Mouse (Mus musculus) neural tube, embryonic 12.5 days (tissue): ENCODE measurements around the gene Nfam1. TPM values are rescaled to one million over a fixed set of nuclear protein-coding genes. Genes with fewer than 3 reads are reported as not detected.

ENCODE experiments used
- ATAC-seq: fragments of 200-750 bp; cut with Nextera tagmentation; 2 replicates; pipeline ENCODE4 v1.8.0; 2017; ENCODE audit warnings: low read depth, mild to moderate bottlenecking, moderate TSS enrichment, moderate library complexity; ENCODE audit not compliant: low FRiP score
- H3K27ac ChIP-seq: fragments of 300-500 bp; sonication (generic); 2 replicates; pipeline ENCODE4 v1.5.1; 2016
- H3K27me3 ChIP-seq: fragments of 300-500 bp; sonication (generic); replicated peaks from 2 replicates; pipeline ENCODE4 v1.6.1; 2016; ENCODE audit warnings: mild to moderate bottlenecking
- H3K36me3 ChIP-seq: fragments of 300-500 bp; sonication (generic); 2 replicates; pipeline ENCODE4 v1.6.1; 2016; ENCODE audit warnings: mild to moderate bottlenecking
- H3K4me1 ChIP-seq: fragments of 300-500 bp; sonication (generic); 2 replicates; pipeline ENCODE4 v1.6.1; 2016
- H3K4me2 ChIP-seq: fragments of 300-500 bp; sonication (generic); replicated peaks from 2 replicates; pipeline ENCODE4 v1.6.1; 2016; ENCODE audit warnings: mild to moderate bottlenecking
- H3K4me3 ChIP-seq: fragments of 300-500 bp; sonication (generic); 2 replicates; pipeline ENCODE4 v1.5.1; 2016
- H3K9ac ChIP-seq: fragments of 300-500 bp; sonication (generic); 2 replicates; pipeline ENCODE4 v1.6.1; 2016; ENCODE audit warnings: mild to moderate bottlenecking
- H3K9me3 ChIP-seq: fragments of 300-500 bp; sonication (generic); 2 replicates; pipeline ENCODE4 v1.6.1; 2016; ENCODE audit warnings: mild to moderate bottlenecking
- WGBS: fragments of 180-500 bp; shearing (Covaris S2); methylation state at CpG from one replicate; pipeline ENCODE4 v1.1.7; 2016; 5-methylcytosine and 5-hydroxymethylcytosine counted together
- polyA plus RNA-seq: library from polyadenylated mRNA; unstranded; fragments of >200 nt; fragmentation: Nextera tagmentation; extraction: Ambion mirVana; gene quantifications from 2 replicates; pipeline ENCODE4 v1.2.1, GENCODE M21; 2016

Nfam1 gene
- polyA plus RNA-seq, 1 experiment from 2014 or later, result 2.4 TPM

- no peak for ATAC-seq
- Histone ChIP-seq H3K4me1 (peaks cover 71% of the 10 kb centered on the region), H3K27ac (no peak overlapping the region), H3K9ac (no peak overlapping the region), H3K27me3 (peaks cover 59% of the 10 kb centered on the region), H3K4me3 (no peak overlapping the region), H3K4me2 (no peak overlapping the region), H3K36me3 (no peaks in the 10 kb centered on the region), H3K9me3 (no peaks in the 10 kb centered on the region)
- 53% methylated on average over 7 of the region's 7 CpGs for WGBS
Measured at GRCm38 (mm10) chr15:82984574-82984973, 48.5 kb downstream of the Nfam1 start.

- H3K4me2 ChIP-seq, result peak overlapping the region; percentile 53
- H3K36me3 ChIP-seq, result no peaks in the 10 kb centered on the region
- H3K27me3 ChIP-seq, result peaks cover 64% of the 10 kb centered on the region
- H3K4me1 ChIP-seq, result peaks cover 67% of the 10 kb centered on the region
- ATAC-seq, result no peak
- no peak overlapping the region for H3K4me3 ChIP-seq
- no peak overlapping the region for H3K9ac ChIP-seq
- H3K9me3 ChIP-seq, result no peaks in the 10 kb centered on the region
- WGBS, result 5% methylated on average over 4 of the region's 4 CpGs
- no peak overlapping the region for H3K27ac ChIP-seq
Measured at GRCm38 (mm10) chr15:82984097-82984496, 49.0 kb downstream of the Nfam1 start.

- ATAC-seq, result peak; percentile 51
- peak overlapping the region; percentile 53 for H3K4me2 ChIP-seq
- no peaks in the 10 kb centered on the region for H3K9me3 ChIP-seq
- H3K27me3 ChIP-seq, result peaks cover 67% of the 10 kb centered on the region
- H3K4me3 ChIP-seq, result no peak overlapping the region
- WGBS, result 1% methylated on average over 9 of the region's 9 CpGs
- H3K36me3 ChIP-seq, result no peaks in the 10 kb centered on the region
- H3K4me1 ChIP-seq, result peaks cover 62% of the 10 kb centered on the region
- H3K27ac ChIP-seq, result peak overlapping the region; percentile 62
- peak overlapping the region; percentile 33; the same call in 1 of the 2 replicates for H3K9ac ChIP-seq
Measured at GRCm38 (mm10) chr15:82983416-82984026, 49.6 kb downstream of the Nfam1 start.

- ATAC-seq, result no peak
- H3K27ac ChIP-seq, result peak overlapping the region; percentile 62; the same call in 1 of the 2 replicates
- no peak overlapping the region for H3K4me3 ChIP-seq
- peak overlapping the region; percentile 53 for H3K4me2 ChIP-seq
- H3K4me1 ChIP-seq, result peaks cover 55% of the 10 kb centered on the region
- no peaks in the 10 kb centered on the region for H3K9me3 ChIP-seq
- H3K27me3 ChIP-seq, result peaks cover 67% of the 10 kb centered on the region
- H3K9ac ChIP-seq, result peak overlapping the region; percentile 33
- WGBS, result 4% methylated on average over 18 of the region's 18 CpGs
- H3K36me3 ChIP-seq, result no peaks in the 10 kb centered on the region
Measured at GRCm38 (mm10) chr15:82982724-82983415, 50.2 kb downstream of the Nfam1 start.

- no peak for ATAC-seq
- 30% methylated on average over 15 of the region's 15 CpGs for WGBS
- Histone ChIP-seq H3K9me3 (no peaks in the 10 kb centered on the region), H3K4me1 (peaks cover 52% of the 10 kb centered on the region), H3K27ac (no peak overlapping the region), H3K4me2 (peak overlapping the region; percentile 53; the same call in 1 of the 2 replicates), H3K27me3 (peaks cover 61% of the 10 kb centered on the region), H3K9ac (no peak overlapping the region), H3K4me3 (no peak overlapping the region), H3K36me3 (no peaks in the 10 kb centered on the region)
Measured at GRCm38 (mm10) chr15:82981676-82982520, 51.2 kb downstream of the Nfam1 start.

- Histone ChIP-seq H3K27me3 (peaks cover 53% of the 10 kb centered on the region), H3K4me3 (no peak overlapping the region), H3K9ac (no peak overlapping the region), H3K27ac (no peak overlapping the region), H3K9me3 (no peaks in the 10 kb centered on the region), H3K4me2 (no peak overlapping the region), H3K36me3 (no peaks in the 10 kb centered on the region), H3K4me1 (peaks cover 52% of the 10 kb centered on the region)
- WGBS, result 87% methylated on average over 1 of the region's 1 CpGs
- no peak for ATAC-seq
Measured at GRCm38 (mm10) chr15:82979531-82979930, 53.6 kb downstream of the Nfam1 start.

- no peak for ATAC-seq
- Histone ChIP-seq H3K4me2 (no peak overlapping the region), H3K4me3 (no peak overlapping the region), H3K27me3 (peaks cover 38% of the 10 kb centered on the region), H3K9me3 (no peaks in the 10 kb centered on the region), H3K36me3 (no peaks in the 10 kb centered on the region), H3K4me1 (peaks cover 21% of the 10 kb centered on the region), H3K27ac (no peak overlapping the region), H3K9ac (no peak overlapping the region)
- whole genome bisulfite sequencing, result 75% methylated on average over 1 of the region's 1 CpGs
Measured at GRCm38 (mm10) chr15:82974471-82974870, 58.6 kb downstream of the Nfam1 start.

GRCm38 (mm10) chr15:82969206-82969721 lies 63.8 kb downstream of the Nfam1 start:
- Histone ChIP-seq H3K27ac (peak overlapping the region; percentile 57), H3K4me3 (no peak overlapping the region), H3K9me3 (no peaks in the 10 kb centered on the region), H3K36me3 (no peaks in the 10 kb centered on the region), H3K27me3 (peaks cover 49% of the 10 kb centered on the region), H3K9ac (peak overlapping the region; percentile 33; the same call in 1 of the 2 replicates), H3K4me1 (peaks cover 24% of the 10 kb centered on the region), H3K4me2 (peak overlapping the region; percentile 57)
- 21% methylated on average over 6 of the region's 6 CpGs for WGBS
- ATAC-seq, result no peak

- peak overlapping the region; percentile 3; the same call in 1 of the 2 replicates for H3K4me3 ChIP-seq
- peak; percentile 84 for ATAC-seq
Measured at GRCm38 (mm10) chr15:82968449-82968848, 64.7 kb downstream of the Nfam1 start.

GRCm38 (mm10) chr15:82967947-82968346 lies 65.2 kb downstream of the Nfam1 start:
- no peaks in the 10 kb centered on the region for H3K36me3 ChIP-seq
- H3K9ac ChIP-seq, result 0 out of 2 replicates have a peak overlapping the region, but pooled peaks have one; percentile 33
- H3K9me3 ChIP-seq, result no peaks in the 10 kb centered on the region
- peaks cover 50% of the 10 kb centered on the region for H3K27me3 ChIP-seq
- 0 out of 2 replicates have a peak overlapping the region, but pooled peaks have one; percentile 37 for H3K27ac ChIP-seq
- ATAC-seq, result no peak; the same call in 1 of the 2 replicates
- WGBS, result 15% methylated on average over 6 of the region's 6 CpGs
- peak overlapping the region; percentile 57 for H3K4me2 ChIP-seq
- H3K4me1 ChIP-seq, result peaks cover 33% of the 10 kb centered on the region
- no peak overlapping the region for H3K4me3 ChIP-seq

More at GRCm38 (mm10) chr15:82968449-82968848, 64.7 kb downstream of the Nfam1 start:
- 0 out of 2 replicates have a peak overlapping the region, but pooled peaks have one; percentile 33 for H3K9ac ChIP-seq
- peak overlapping the region; percentile 57; the same call in 1 of the 2 replicates for H3K27ac ChIP-seq
- peak overlapping the region; percentile 57 for H3K4me2 ChIP-seq
- H3K36me3 ChIP-seq, result no peaks in the 10 kb centered on the region
- no peaks in the 10 kb centered on the region for H3K9me3 ChIP-seq
- peaks cover 30% of the 10 kb centered on the region for H3K4me1 ChIP-seq
- peaks cover 48% of the 10 kb centered on the region for H3K27me3 ChIP-seq
- under 1% methylated on average over 22 of the region's 22 CpGs for WGBS

GRCm38 (mm10) chr15:82964266-82964825 lies 68.8 kb downstream of the Nfam1 start:
- Histone ChIP-seq H3K27ac (no peak overlapping the region; the same call in 1 of the 2 replicates), H3K27me3 (peaks cover 78% of the 10 kb centered on the region), H3K9me3 (no peaks in the 10 kb centered on the region), H3K9ac (0 out of 2 replicates have a peak overlapping the region, but pooled peaks have one; percentile 42), H3K36me3 (no peaks in the 10 kb centered on the region), H3K4me1 (peaks cover 65% of the 10 kb centered on the region), H3K4me2 (peak overlapping the region; percentile 57), H3K4me3 (no peak overlapping the region)
- 68% methylated on average over 14 of the region's 14 CpGs for WGBS
- ATAC-seq, result no peak
